Mouse (Mus musculus): ENCODE results near the gene Dpp6.

The Dpp6 gene

DNA sequence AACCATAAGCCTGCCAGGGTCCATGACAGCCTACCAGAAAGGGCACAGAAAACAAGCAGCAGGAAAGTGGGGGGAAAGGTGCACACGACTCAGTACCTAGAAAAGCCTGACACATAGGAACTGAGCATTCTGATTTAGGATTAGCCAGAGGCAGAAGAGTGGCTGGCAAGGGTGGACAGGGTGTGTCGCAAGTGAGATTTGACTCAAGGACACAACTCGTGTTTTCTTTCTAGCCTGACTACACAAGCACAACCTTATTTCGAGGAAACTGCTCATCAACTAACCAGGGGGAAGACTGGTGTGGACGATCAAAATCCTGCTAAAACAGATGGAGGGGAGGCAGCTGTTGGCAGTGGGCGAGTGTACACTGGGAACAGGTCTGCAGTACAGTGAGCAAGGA, 922.2 kb downstream of the Dpp6 start:
- no peak for DNase-seq (ENCODE audit: low read depth, low spot score)

DNA sequence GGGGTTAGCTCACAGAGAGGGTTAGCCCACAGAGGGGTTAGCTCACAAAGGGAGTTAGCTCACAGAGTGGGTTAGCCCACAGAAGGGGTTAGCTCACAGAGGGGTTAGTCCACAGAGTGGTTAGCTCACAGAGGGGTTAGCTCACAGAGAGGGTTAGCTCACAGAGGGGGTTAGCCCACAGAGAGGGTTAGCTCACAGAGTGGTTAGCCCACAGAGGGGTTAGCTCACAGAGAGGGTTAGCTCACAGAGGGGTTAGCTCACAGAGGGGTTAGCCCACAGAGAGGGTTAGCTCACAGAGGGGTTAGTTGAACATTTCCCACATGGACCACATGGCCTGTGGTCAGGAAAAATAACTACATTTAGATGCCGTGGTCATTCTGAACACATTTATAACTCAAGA, 927.9 kb downstream of the Dpp6 start:
- no peak for DNase-seq (ENCODE audit: low read depth, low spot score)

DNA sequence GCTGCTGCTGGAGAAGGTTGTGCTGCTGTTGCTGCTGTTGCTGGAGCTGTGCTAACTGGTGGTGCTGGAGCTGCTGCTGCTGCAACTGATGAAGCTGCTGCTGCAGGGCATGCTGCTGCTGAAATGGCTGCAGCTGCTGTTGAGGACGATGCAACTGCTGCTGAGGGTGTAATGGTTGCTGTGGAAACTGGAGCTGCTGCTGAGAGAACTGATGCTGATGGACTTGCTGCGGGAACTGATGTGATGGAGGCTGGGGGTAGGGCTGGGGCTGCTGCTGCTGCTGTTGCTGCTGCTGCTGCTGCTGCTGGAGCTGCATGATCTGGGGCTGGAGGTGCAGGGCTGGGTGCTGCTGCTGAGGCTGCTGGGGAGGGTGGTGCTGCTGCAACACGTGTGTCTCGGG, 948.8 kb downstream of the Dpp6 start:
- no peak for DNase-seq (ENCODE audit: low read depth, low spot score)

DNA sequence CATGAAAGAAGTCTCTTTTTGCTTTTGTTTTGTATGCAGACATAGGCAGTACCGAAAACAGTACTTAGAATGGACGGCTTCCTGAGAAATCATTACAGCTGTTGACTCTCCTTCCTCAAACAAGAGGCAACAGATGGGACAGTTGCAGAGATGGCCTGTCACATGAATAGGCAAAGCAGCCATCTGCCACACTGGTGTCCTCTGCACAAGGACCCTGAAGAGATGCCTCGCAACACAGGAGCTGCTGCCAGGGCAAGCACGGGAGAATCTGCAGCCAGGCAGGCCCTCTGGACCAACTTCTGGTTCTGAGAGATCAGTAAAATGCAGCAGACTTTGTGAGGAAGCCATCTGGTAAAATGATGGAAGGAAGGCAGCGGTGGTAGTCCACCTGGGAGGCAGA, 950.9 kb downstream of the Dpp6 start:
- no peak for DNase-seq (ENCODE audit: low read depth, low spot score)
